Mouse (Mus musculus) induced T-regulatory cell, adult 2 months (primary cell): ENCODE measurements at regions not wholly inside any gene's neighbourhood (a gene's known extent, or its start where the extent isn't known, plus 50 kb on each side); places are given as distances from the start of the nearest gene placed in this dataset.

Experiments used
- DNase-seq: peaks from one replicate; pipeline ENCODE4 v3.0.0-alpha.2; 2012; ENCODE audit warnings: low read depth

GRCm38 (mm10) chr12:96617226-96617625, 925.2 kb downstream of the Flrt2 start:
- DNase-seq: no peak
